25 mouse cellular contexts compared by ENCODE assay signal in genomic region chr16:58352156-58352555, GRCm38 (mm10).
"Had no signal": no experiment of that assay in that cellular context is flagged by ENCODE, and none has a peak within 500 bp of the region (broad histone marks: within the 10 kb centered on the region; RNA-seq: fewer than 3 reads in every experiment).

No protein-coding gene starts in this region.

- H3K27me3 ChIP-seq: heart, embryonic 13.5 days; heart, embryonic 15.5 days; hindbrain, embryonic 13.5 days; hindbrain, embryonic 15.5 days; limb, embryonic 13.5 days; limb, embryonic 15.5 days; liver, embryonic 12.5 days had no signal

- ATAC-seq: hindbrain, postnatal 0 days; intestine, embryonic 16.5 days; liver, embryonic 12.5 days had no signal

- H3K4me3 ChIP-seq: gastrocnemius, adult 2 months; heart, adult 2 months; heart, embryonic 13.5 days; heart, embryonic 15.5 days; hindbrain, embryonic 13.5 days; hindbrain, embryonic 15.5 days; limb, embryonic 13.5 days; limb, embryonic 15.5 days; liver, embryonic 12.5 days had no signal

- DNase-seq: gastrocnemius, adult 2 months; gastrocnemius, postnatal 10 days; gastrocnemius, postnatal 36 days; heart, adult 11 months; heart, adult 2 months; heart, postnatal 14 days; heart, postnatal 36 days; kidney, adult 11 months; kidney, adult 2 months; kidney, postnatal 10 days; kidney, postnatal 25 days; kidney, postnatal 4 days; layer of hippocampus, adult 9-11 months; layer of hippocampus, postnatal 36 days; left cerebral cortex, postnatal 4 days had no signal

- H3K4me2 ChIP-seq: heart, embryonic 11.5 days; heart, embryonic 13.5 days; heart, embryonic 15.5 days; hindbrain, embryonic 13.5 days; hindbrain, embryonic 15.5 days; limb, embryonic 13.5 days; limb, embryonic 15.5 days; liver, embryonic 12.5 days had no signal

- H3K36me3 ChIP-seq: heart, embryonic 13.5 days; heart, embryonic 15.5 days; hindbrain, embryonic 13.5 days; hindbrain, embryonic 15.5 days; limb, embryonic 13.5 days; limb, embryonic 15.5 days; liver, embryonic 12.5 days had no signal
